Mouse (Mus musculus) forebrain, embryonic 11.5 days (tissue): ENCODE data around the gene Htra2. TPM values are rescaled to one million over a fixed set of nuclear protein-coding genes. Genes with fewer than 3 reads are reported as not detected.

ENCODE experiments used
- ATAC-seq: fragments of 200-750 bp; cut with Nextera tagmentation; replicated peaks from 2 replicates; pipeline ENCODE4 v1.8.0; 2017; ENCODE audit warnings: moderate TSS enrichment; ENCODE audit not compliant: low FRiP score
- DNase-seq: peaks from one replicate; pipeline ENCODE4 v3.0.0-alpha.2; 2017; ENCODE audit warnings: low spot score
- H3K27ac ChIP-seq: fragments of 300-500 bp; sonication (generic); 2 replicates; pipeline ENCODE4 v1.5.1; 2014; ENCODE audit warnings: low read depth, low read length
- H3K27me3 ChIP-seq: fragments of 300-500 bp; sonication (generic); 2 replicates; pipeline ENCODE4 v1.6.1; 2014; ENCODE audit warnings: mild to moderate bottlenecking, low read length, mixed read lengths; ENCODE audit not compliant: control insufficient read depth, insufficient read depth
- H3K36me3 ChIP-seq: fragments of 300-500 bp; sonication (generic); 2 replicates; pipeline ENCODE4 v1.6.1; 2014; ENCODE audit warnings: mild to moderate bottlenecking, low read length, moderate library complexity, mixed read lengths; ENCODE audit not compliant: control insufficient read depth, insufficient read depth
- H3K4me1 ChIP-seq: fragments of 300-500 bp; sonication (generic); replicated peaks from 2 replicates; pipeline ENCODE4 v1.6.1; 2014; ENCODE audit warnings: low read length, mixed read lengths; ENCODE audit not compliant: control insufficient read depth, insufficient read depth
- H3K4me2 ChIP-seq: fragments of 300-500 bp; sonication (generic); 2 replicates; pipeline ENCODE4 v1.6.1; 2014; ENCODE audit warnings: low read depth, mild to moderate bottlenecking, low read length, moderate library complexity, mixed read lengths; ENCODE audit not compliant: severe bottlenecking
- H3K4me3 ChIP-seq: fragments of 300-500 bp; sonication (generic); 2 replicates; pipeline ENCODE4 v1.5.1; 2014; ENCODE audit warnings: low read depth, low read length
- H3K9ac ChIP-seq: fragments of 300-500 bp; sonication (generic); 2 replicates; pipeline ENCODE4 v1.6.1; 2014; ENCODE audit warnings: low read length
- H3K9me3 ChIP-seq: fragments of 300-500 bp; sonication (generic); 2 replicates; pipeline ENCODE4 v1.6.1; 2016; ENCODE audit warnings: low read length, mixed read lengths; ENCODE audit not compliant: control insufficient read depth
- WGBS: fragments of 180-500 bp; shearing (Covaris S2); extraction: QIAGEN DNeasy Blood & Tissue Kit; methylation state at CpG from one replicate; pipeline ENCODE4 v1.1.7; 2014; 5-methylcytosine and 5-hydroxymethylcytosine counted together
- polyA plus RNA-seq: library from polyadenylated mRNA; unstranded; fragments of >200 nt; fragmentation: Nextera tagmentation; extraction: Ambion mirVana; gene quantifications from 2 replicates; pipeline ENCODE4 v1.2.1, GENCODE M21; 2014

The Htra2 gene
- polyA plus RNA-seq, 1 experiment from 2014 or later, result 30.1 TPM

- Histone ChIP-seq H3K4me2 (peak overlapping the region; percentile 90), H3K9me3 (no peaks in the 10 kb centered on the region), H3K36me3 (no peaks in the 10 kb centered on the region), H3K4me3 (peak overlapping the region; percentile 43), H3K9ac (peak overlapping the region; percentile 63), H3K27me3 (peaks cover 21% of the 10 kb centered on the region), H3K27ac (no peak overlapping the region), H3K4me1 (peaks cover 7% of the 10 kb centered on the region)
- DNase-seq, result peak; percentile 79
- under 1% methylated on average over 29 of the region's 31 CpGs for WGBS
- ATAC-seq, result peak; percentile 48
Observed at GRCm38 (mm10) chr6:83032769-83033191, 22.3 kb downstream of the Htra2 start.

- Histone ChIP-seq H3K27me3 (peaks cover 19% of the 10 kb centered on the region), H3K36me3 (no peaks in the 10 kb centered on the region), H3K4me2 (peak overlapping the region; percentile 90), H3K27ac (no peak overlapping the region), H3K4me1 (peaks cover 7% of the 10 kb centered on the region), H3K9me3 (no peaks in the 10 kb centered on the region), H3K4me3 (peak overlapping the region; percentile 43), H3K9ac (peak overlapping the region; percentile 63)
- no peak for DNase-seq
- 16% methylated on average over 18 of the region's 18 CpGs for WGBS
- ATAC-seq, result no peak
Observed at GRCm38 (mm10) chr6:83031921-83032590, 23.0 kb downstream of the Htra2 start.

- peaks cover 19% of the 10 kb centered on the region for H3K27me3 ChIP-seq
- H3K27ac ChIP-seq, result no peak overlapping the region
- no peaks in the 10 kb centered on the region for H3K9me3 ChIP-seq
- ATAC-seq, result no peak
- H3K9ac ChIP-seq, result no peak overlapping the region
- H3K4me2 ChIP-seq, result no peak overlapping the region
- DNase-seq, result no peak
- 49% methylated on average over 7 of the region's 7 CpGs for whole genome bisulfite sequencing
- peaks cover 7% of the 10 kb centered on the region for H3K4me1 ChIP-seq
- no peak overlapping the region for H3K4me3 ChIP-seq
- H3K36me3 ChIP-seq, result no peaks in the 10 kb centered on the region
Observed at GRCm38 (mm10) chr6:83031111-83031510, 24.0 kb downstream of the Htra2 start.

- no peak overlapping the region for H3K4me2 ChIP-seq
- no peak overlapping the region for H3K4me3 ChIP-seq
- peaks cover 19% of the 10 kb centered on the region for H3K27me3 ChIP-seq
- no peak for ATAC-seq
- no peaks in the 10 kb centered on the region for H3K9me3 ChIP-seq
- H3K36me3 ChIP-seq, result no peaks in the 10 kb centered on the region
- H3K9ac ChIP-seq, result no peak overlapping the region
- H3K27ac ChIP-seq, result no peak overlapping the region
- DNase-seq, result peak; percentile 43
- H3K4me1 ChIP-seq, result peaks cover 7% of the 10 kb centered on the region
- 13% methylated on average over 10 of the region's 10 CpGs for WGBS
Observed at GRCm38 (mm10) chr6:83029777-83030176, 25.3 kb downstream of the Htra2 start.

GRCm38 (mm10) chr6:83027706-83028105 lies 27.4 kb downstream of the Htra2 start:
- DNase-seq, result no peak
- no peak overlapping the region for H3K4me3 ChIP-seq
- no peak for ATAC-seq
- WGBS, result 54% methylated on average over 7 of the region's 9 CpGs
- no peak overlapping the region for H3K27ac ChIP-seq
- H3K27me3 ChIP-seq, result peaks cover 19% of the 10 kb centered on the region
- no peaks in the 10 kb centered on the region for H3K36me3 ChIP-seq
- no peak overlapping the region for H3K9ac ChIP-seq
- no peaks in the 10 kb centered on the region for H3K9me3 ChIP-seq
- H3K4me1 ChIP-seq, result peaks cover 4% of the 10 kb centered on the region
- no peak overlapping the region for H3K4me2 ChIP-seq

- H3K4me3 ChIP-seq, result no peak overlapping the region
- H3K27ac ChIP-seq, result no peak overlapping the region
- H3K27me3 ChIP-seq, result peaks cover 17% of the 10 kb centered on the region
- ATAC-seq (no peak), DNase-seq (no peak)
- no peak overlapping the region for H3K9ac ChIP-seq
- 73% methylated on average over 8 of the region's 8 CpGs for WGBS
- no peak overlapping the region for H3K4me2 ChIP-seq
- H3K36me3 ChIP-seq, result no peaks in the 10 kb centered on the region
- H3K9me3 ChIP-seq, result no peaks in the 10 kb centered on the region
- H3K4me1 ChIP-seq, result peaks cover 2% of the 10 kb centered on the region
Observed at GRCm38 (mm10) chr6:83027293-83027692, 27.8 kb downstream of the Htra2 start.

GRCm38 (mm10) chr6:83025221-83025620 lies 29.9 kb downstream of the Htra2 start:
- 97% methylated on average over 4 of the region's 4 CpGs for WGBS
- H3K4me3 ChIP-seq, result no peak overlapping the region

GRCm38 (mm10) chr6:83024421-83024820 lies 30.7 kb downstream of the Htra2 start:
- ATAC-seq (no peak), DNase-seq (no peak)
- Histone ChIP-seq H3K4me2 (no peak overlapping the region), H3K4me3 (no peak overlapping the region), H3K9me3 (no peaks in the 10 kb centered on the region), H3K4me1 (no peaks in the 10 kb centered on the region), H3K9ac (no peak overlapping the region), H3K36me3 (no peaks in the 10 kb centered on the region), H3K27me3 (no peaks in the 10 kb centered on the region), H3K27ac (no peak overlapping the region)
- WGBS, result 80% methylated on average over 4 of the region's 4 CpGs

More at GRCm38 (mm10) chr6:83025221-83025620, 29.9 kb downstream of the Htra2 start:
- no peak overlapping the region for H3K27ac ChIP-seq
- no peak overlapping the region for H3K4me2 ChIP-seq
- H3K36me3 ChIP-seq, result no peaks in the 10 kb centered on the region
- no peak overlapping the region for H3K9ac ChIP-seq
- DNase-seq (no peak), ATAC-seq (no peak)
- 0 out of 2 replicates have a peak, but pooled peaks cover 3% of the 10 kb centered on the region for H3K27me3 ChIP-seq
- H3K9me3 ChIP-seq, result no peaks in the 10 kb centered on the region
- H3K4me1 ChIP-seq, result no peaks in the 10 kb centered on the region

- H3K4me2 ChIP-seq, result no peak overlapping the region
- WGBS, result 99% methylated on average over 2 of the region's 2 CpGs
- no peaks in the 10 kb centered on the region for H3K36me3 ChIP-seq
- H3K9me3 ChIP-seq, result no peaks in the 10 kb centered on the region
- no peak overlapping the region for H3K9ac ChIP-seq
- no peaks in the 10 kb centered on the region for H3K27me3 ChIP-seq
- ATAC-seq (no peak), DNase-seq (no peak)
- H3K27ac ChIP-seq, result no peak overlapping the region
- H3K4me1 ChIP-seq, result no peaks in the 10 kb centered on the region
- no peak overlapping the region for H3K4me3 ChIP-seq
Observed at GRCm38 (mm10) chr6:83023786-83024185, 31.3 kb downstream of the Htra2 start.
